Mouse (Mus musculus) embryonic facial prominence, embryonic 10.5 days (tissue): Measurements from ENCODE around the gene Clca4b. TPM values are rescaled to one million over a fixed set of nuclear protein-coding genes. Genes with fewer than 3 reads are reported as not detected.
"Not testable (repeated sequence)": the region's sequence is repeated elsewhere in the genome, so short reads cannot be mapped to it uniquely, and the experiment has no call there.

Experiments used
- DNase-seq: peaks from one replicate; pipeline ENCODE4 v3.0.0-alpha.2; 2017; ENCODE audit warnings: low spot score
- H3K27ac ChIP-seq: fragments of 300-500 bp; sonication (generic); replicated peaks from 2 replicates; pipeline ENCODE4 v1.5.1; 2016; ENCODE audit warnings: mild to moderate bottlenecking
- H3K27me3 ChIP-seq: fragments of 300-500 bp; sonication (generic); replicated peaks from 2 replicates; pipeline ENCODE4 v1.6.1; 2016; ENCODE audit warnings: low read depth, mild to moderate bottlenecking; ENCODE audit not compliant: poor library complexity, severe bottlenecking
- H3K36me3 ChIP-seq: fragments of 300-500 bp; sonication (generic); replicated peaks from 2 replicates; pipeline ENCODE4 v1.6.1; 2016; ENCODE audit warnings: mild to moderate bottlenecking, moderate library complexity
- H3K4me1 ChIP-seq: fragments of 300-500 bp; sonication (generic); 2 replicates; pipeline ENCODE4 v1.6.1; 2016
- H3K4me3 ChIP-seq: fragments of 300-500 bp; sonication (generic); 2 replicates; pipeline ENCODE4 v1.5.1; 2016; ENCODE audit warnings: mild to moderate bottlenecking, moderate library complexity
- H3K9me3 ChIP-seq: fragments of 300-500 bp; sonication (generic); 2 replicates; pipeline ENCODE4 v1.6.1; 2016; ENCODE audit warnings: mild to moderate bottlenecking
- WGBS: fragments of 180-500 bp; shearing (Covaris S2); methylation state at CpG from one replicate; pipeline ENCODE4 v1.1.7; 2016; 5-methylcytosine and 5-hydroxymethylcytosine counted together
- polyA plus RNA-seq: library from polyadenylated mRNA; unstranded; fragments of >200 nt; fragmentation: Nextera tagmentation; extraction: Ambion mirVana; gene quantifications from 2 replicates; pipeline ENCODE4 v1.2.1, GENCODE M21; 2016

Clca4b gene
- not detected in 2 replicates for polyA plus RNA-seq

- Histone ChIP-seq H3K9me3 (no peaks in the 10 kb centered on the region), H3K36me3 (no peaks in the 10 kb centered on the region), H3K27ac (no peak within 1 kb of the TSS), H3K4me1 (no peaks in the 10 kb centered on the region), H3K4me3 (no peak within 1 kb of the TSS), H3K27me3 (no peaks in the 10 kb centered on the region)
- DNase-seq: no peak
Measured at GRCm38 (mm10) chr3:144932335-144932734, at the start of gene Clca4b. Clca4b (minus strand) TSS chr3:144932529.

- Histone ChIP-seq H3K4me1 (0 out of 2 replicates have a peak, but pooled peaks cover 3% of the 10 kb centered on the region), H3K27ac (no peak overlapping the region)
Measured at GRCm38 (mm10) chr3:144980551-144980950, 48.2 kb upstream of the Clca4b start.

GRCm38 (mm10) chr3:144977631-144978030 is 45.3 kb upstream of the Clca4b start:
- no peak for DNase-seq
- H3K9me3 ChIP-seq: no peaks in the 10 kb centered on the region
- H3K36me3 ChIP-seq: no peaks in the 10 kb centered on the region
- H3K4me1 ChIP-seq: 0 out of 2 replicates have a peak, but pooled peaks cover 3% of the 10 kb centered on the region
- 29% methylated on average over 4 of the region's 4 CpGs for WGBS
- H3K4me3 ChIP-seq: no peak overlapping the region
- no peaks in the 10 kb centered on the region for H3K27me3 ChIP-seq
- H3K27ac ChIP-seq: no peak overlapping the region

More at GRCm38 (mm10) chr3:144980551-144980950, 48.2 kb upstream of the Clca4b start:
- no peak overlapping the region for H3K4me3 ChIP-seq
- H3K27me3 ChIP-seq: no peaks in the 10 kb centered on the region
- no peaks in the 10 kb centered on the region for H3K36me3 ChIP-seq
- H3K9me3 ChIP-seq: no peaks in the 10 kb centered on the region
- no peak for DNase-seq
- WGBS: 88% methylated on average over 6 of the region's 6 CpGs

DNA sequence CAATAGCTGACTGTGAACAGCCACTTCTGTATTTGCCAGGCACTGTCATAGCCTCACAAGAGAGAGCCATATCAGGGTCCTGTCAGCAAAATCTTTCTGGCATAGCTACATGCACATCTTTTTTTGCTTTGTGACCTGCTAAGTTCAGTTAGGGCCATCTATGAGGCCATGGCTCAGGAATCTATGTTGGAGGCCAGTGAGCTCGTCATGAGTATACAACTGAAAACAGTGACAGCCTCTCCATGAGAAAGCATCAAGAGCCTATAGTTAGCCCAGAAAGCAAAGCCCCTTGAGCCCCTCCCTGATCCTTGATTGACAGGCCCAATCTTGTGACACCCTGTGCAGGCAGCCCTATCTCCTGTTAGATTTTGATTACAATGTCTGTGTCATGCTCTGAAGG is 43.8 kb upstream of the Clca4b start:
- no peak overlapping the region for H3K27ac ChIP-seq
- no peaks in the 10 kb centered on the region for H3K9me3 ChIP-seq
- DNase-seq: no peak
- no peaks in the 10 kb centered on the region for H3K27me3 ChIP-seq
- 83% methylated on average over 1 of the region's 1 CpGs for WGBS
- 0 out of 2 replicates have a peak, but pooled peaks cover 3% of the 10 kb centered on the region for H3K4me1 ChIP-seq
- H3K4me3 ChIP-seq: no peak overlapping the region
- no peaks in the 10 kb centered on the region for H3K36me3 ChIP-seq

DNA sequence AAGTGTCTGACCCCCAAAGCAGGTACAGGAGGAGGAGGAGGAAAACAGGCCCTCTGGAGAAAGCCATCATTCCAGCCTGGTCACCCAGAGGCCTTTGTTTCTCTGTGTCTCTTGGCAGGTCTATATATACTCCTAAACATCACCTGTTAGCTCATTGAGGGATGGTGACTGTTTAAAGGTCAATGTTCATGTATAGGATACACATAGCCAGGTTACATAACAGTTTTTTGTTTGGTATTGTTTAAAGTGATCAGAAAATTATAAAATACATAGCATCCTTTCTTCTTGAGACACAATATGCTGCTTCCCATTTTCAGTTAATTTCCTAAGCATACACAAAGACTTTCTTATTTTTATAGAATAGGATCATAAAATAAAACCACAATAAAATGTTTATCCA is 42.6 kb upstream of the Clca4b start, which contains the start of gene Clca4a:
Gene Clca4a (minus strand): TSS at position 101 of the 400 bp plus-strand sequence.
- H3K4me3 ChIP-seq: no peak within 1 kb of the TSS
- DNase-seq: no peak
- H3K9me3 ChIP-seq: no peaks in the 10 kb centered on the region

GRCm38 (mm10) chr3:144971553-144972270 is 39.4 kb upstream of the Clca4b start:
- no peaks in the 10 kb centered on the region for H3K9me3 ChIP-seq
- DNase-seq: no peak
- no peak overlapping the region for H3K4me3 ChIP-seq
- H3K4me1 ChIP-seq: no peaks in the 10 kb centered on the region
- H3K27ac ChIP-seq: no peak overlapping the region
- H3K27me3 ChIP-seq: no peaks in the 10 kb centered on the region
- WGBS: 74% methylated on average over 9 of the region's 9 CpGs
- no peaks in the 10 kb centered on the region for H3K36me3 ChIP-seq

More for the DNA sequence above, 42.6 kb upstream of the Clca4b start, which contains the start of gene Clca4a:
- Histone ChIP-seq H3K36me3 (no peaks in the 10 kb centered on the region), H3K27me3 (no peaks in the 10 kb centered on the region), H3K27ac (no peak within 1 kb of the TSS), H3K4me1 (0 out of 2 replicates have a peak, but pooled peaks cover 3% of the 10 kb centered on the region)

- 85% methylated on average over 1 of the region's 1 CpGs for WGBS
- H3K4me3 ChIP-seq: no peak overlapping the region
Measured at GRCm38 (mm10) chr3:144969755-144970154, 37.4 kb upstream of the Clca4b start.

GRCm38 (mm10) chr3:144966074-144966473 is 33.7 kb upstream of the Clca4b start:
- Histone ChIP-seq H3K36me3 (no peaks in the 10 kb centered on the region), H3K4me1 (no peaks in the 10 kb centered on the region), H3K27ac (no peak overlapping the region), H3K4me3 (no peak overlapping the region), H3K27me3 (no peaks in the 10 kb centered on the region), H3K9me3 (no peaks in the 10 kb centered on the region)
- 76% methylated on average over 4 of the region's 4 CpGs for WGBS
- no peak for DNase-seq

More at GRCm38 (mm10) chr3:144969755-144970154, 37.4 kb upstream of the Clca4b start:
- H3K4me1 ChIP-seq: no peaks in the 10 kb centered on the region
- no peaks in the 10 kb centered on the region for H3K36me3 ChIP-seq
- no peak for DNase-seq
- no peak overlapping the region for H3K27ac ChIP-seq
- H3K9me3 ChIP-seq: no peaks in the 10 kb centered on the region
- no peaks in the 10 kb centered on the region for H3K27me3 ChIP-seq

DNA sequence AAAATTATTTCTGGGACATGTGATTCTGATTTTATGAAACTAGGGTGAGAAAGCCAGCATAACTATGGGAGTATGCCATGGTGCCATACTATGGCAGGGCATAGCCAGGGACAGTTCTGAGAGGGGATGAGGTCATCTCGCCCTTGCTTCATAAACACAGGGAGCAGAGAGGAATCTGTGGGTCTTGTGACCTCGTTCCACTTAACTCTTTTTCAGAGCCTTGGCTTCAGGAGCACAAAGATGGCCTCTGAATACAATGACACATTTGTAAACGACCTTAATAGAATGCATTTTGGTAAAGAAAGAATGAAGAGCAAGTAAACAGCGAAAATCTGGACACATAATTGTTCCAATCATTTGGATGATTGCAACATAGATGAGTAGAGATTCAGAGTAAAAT is 18.5 kb upstream of the Clca4b start:
- Histone ChIP-seq H3K9me3 (no peaks in the 10 kb centered on the region), H3K4me3 (no peak overlapping the region), H3K27ac (no peak overlapping the region), H3K36me3 (no peaks in the 10 kb centered on the region), H3K27me3 (no peaks in the 10 kb centered on the region), H3K4me1 (peaks cover 6% of the 10 kb centered on the region; the same call in 1 of the 2 replicates)
- no peak for DNase-seq
- WGBS: 66% methylated on average over 4 of the region's 4 CpGs

- not testable (repeated sequence) for H3K4me1 ChIP-seq, H3K4me3 ChIP-seq, H3K36me3 ChIP-seq, H3K9me3 ChIP-seq, H3K27me3 ChIP-seq, H3K27ac ChIP-seq, DNase-seq
- WGBS: 19% methylated on average over 5 of the region's 5 CpGs
Measured at GRCm38 (mm10) chr3:144947376-144947775, 15.0 kb upstream of the Clca4b start.

GRCm38 (mm10) chr3:144933625-144934024 is 1.3 kb upstream of the Clca4b start:
- not testable (repeated sequence) for H3K9me3 ChIP-seq, H3K36me3 ChIP-seq, H3K4me3 ChIP-seq, DNase-seq, H3K27me3 ChIP-seq, H3K27ac ChIP-seq, H3K4me1 ChIP-seq

GRCm38 (mm10) chr3:144933011-144933491 is 722 bp upstream of the Clca4b start:
- Histone ChIP-seq H3K36me3 (no peaks in the 10 kb centered on the region), H3K27ac (no peak overlapping the region), H3K9me3 (no peaks in the 10 kb centered on the region), H3K4me1 (no peaks in the 10 kb centered on the region), H3K4me3 (no peak overlapping the region), H3K27me3 (no peaks in the 10 kb centered on the region)
- DNase-seq: no peak
- WGBS: 98% methylated on average over 1 of the region's 1 CpGs

DNA sequence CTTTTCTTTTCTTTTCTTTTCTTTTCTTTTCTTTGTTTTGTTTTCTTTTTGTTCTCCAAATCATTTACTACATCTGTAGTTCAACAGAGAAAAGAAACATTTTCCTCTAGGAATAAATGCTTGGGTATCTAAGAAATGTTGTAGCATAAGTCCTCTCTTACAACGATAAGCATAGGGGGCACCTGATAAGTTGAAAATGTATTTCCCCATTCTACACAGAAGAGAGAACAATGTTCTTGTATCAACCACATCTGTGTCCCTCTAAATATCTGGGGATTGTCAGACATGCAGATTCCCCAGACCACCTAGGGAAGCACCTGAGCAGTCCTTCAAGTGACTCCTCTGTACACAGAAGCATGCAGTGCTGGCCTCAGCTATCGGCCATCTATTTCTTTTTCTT is 18.3 kb downstream of the Clca4b start:
- H3K4me3 ChIP-seq: no peak overlapping the region
- no peak for DNase-seq
- no peaks in the 10 kb centered on the region for H3K27me3 ChIP-seq
- no peak overlapping the region for H3K27ac ChIP-seq
- H3K36me3 ChIP-seq: no peaks in the 10 kb centered on the region
- H3K4me1 ChIP-seq: no peaks in the 10 kb centered on the region
- no peaks in the 10 kb centered on the region for H3K9me3 ChIP-seq
- 85% methylated on average over 2 of the region's 2 CpGs for WGBS
